Mouse (Mus musculus): Measurements from ENCODE around the gene Olfr843. TPM values are rescaled to one million over a fixed set of nuclear protein-coding genes. Genes with fewer than 3 reads are reported as not detected.

The Olfr843 gene
- not detected in 2 replicates for polyA plus RNA-seq (2015; fragmentation: Nextera tagmentation; extraction: Ambion mirVana)

DNA sequence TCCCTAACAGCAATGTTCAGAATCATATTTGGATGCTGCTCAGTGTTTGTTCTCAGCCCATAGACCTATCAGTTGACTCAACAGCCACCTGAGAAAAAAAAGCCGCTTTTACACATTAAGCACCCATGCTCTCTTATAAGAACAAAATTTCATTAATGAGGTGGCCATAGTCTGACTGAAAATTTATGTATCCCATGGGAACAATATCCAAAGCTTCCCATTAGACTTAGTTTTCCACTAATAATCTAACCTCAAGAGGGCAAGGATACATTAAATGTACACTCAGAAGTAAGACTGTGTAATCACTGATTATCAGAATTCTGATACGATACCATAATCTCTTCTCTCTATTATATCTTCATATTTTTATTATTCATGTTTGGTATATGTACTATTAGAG is at the start of gene Olfr843:
TSS of gene Olfr843 (minus strand) at position 101 of the 400 bp plus-strand sequence.
- Histone ChIP-seq H3K4me2 (no peak within 1 kb of the TSS), H3K9me3 (no peaks in the 10 kb centered on the region), H3K27me3 (replicated peaks) (no peaks in the 10 kb centered on the region), H3K36me3 (no peaks in the 10 kb centered on the region), H3K4me1 (no peaks in the 10 kb centered on the region), H3K9ac (no peak within 1 kb of the TSS), H3K4me3 (replicated peaks) (no peak within 1 kb of the TSS), H3K27ac (no peak within 1 kb of the TSS)
- 86% methylated on average over 2 of the region's 2 CpGs for WGBS
- no peak for ATAC-seq (ENCODE audit: insufficient read depth, low FRiP score, low read depth)

Other genes starting within 250 kb of the Olfr843 start
- gene Olfr835, start 219.3 kb downstream of the Olfr843 start, polyA plus RNA-seq (2015; fragmentation: Nextera tagmentation; extraction: Ambion mirVana), result not detected in 2 replicates
- not detected in 2 replicates for gene Olfr836, start 131.6 kb downstream of the Olfr843 start, polyA plus RNA-seq (2015; fragmentation: Nextera tagmentation; extraction: Ambion mirVana)
- gene Olfr837, start 115.7 kb downstream of the Olfr843 start, polyA plus RNA-seq (2015; fragmentation: Nextera tagmentation; extraction: Ambion mirVana), result not detected in 2 replicates
- gene Olfr839-ps1, start 74.7 kb downstream of the Olfr843 start, polyA plus RNA-seq (2015; fragmentation: Nextera tagmentation; extraction: Ambion mirVana), result not detected in 2 replicates
- gene Olfr844, start 64.4 kb upstream of the Olfr843 start, polyA plus RNA-seq (2015; fragmentation: Nextera tagmentation; extraction: Ambion mirVana), result not detected in 2 replicates
- gene Olfr845, start 84.5 kb upstream of the Olfr843 start, polyA plus RNA-seq (2015; fragmentation: Nextera tagmentation; extraction: Ambion mirVana), result not detected in 2 replicates
- gene Olfr846, start 112.0 kb upstream of the Olfr843 start, polyA plus RNA-seq (2015; fragmentation: Nextera tagmentation; extraction: Ambion mirVana), result not detected in 2 replicates
- gene Olfr847, start 126.7 kb upstream of the Olfr843 start, polyA plus RNA-seq (2015; fragmentation: Nextera tagmentation; extraction: Ambion mirVana), result not detected in 2 replicates
- not detected in 2 replicates for gene Olfr849, start 188.3 kb upstream of the Olfr843 start, polyA plus RNA-seq (2015; fragmentation: Nextera tagmentation; extraction: Ambion mirVana)
- gene Olfr850, start 226.3 kb upstream of the Olfr843 start, polyA plus RNA-seq (2015; fragmentation: Nextera tagmentation; extraction: Ambion mirVana), result not detected in 2 replicates
- not detected in 2 replicates for gene Olfr851, start 241.3 kb upstream of the Olfr843 start, polyA plus RNA-seq (2015; fragmentation: Nextera tagmentation; extraction: Ambion mirVana)